Mouse (Mus musculus) cerebellum, adult 2 months (tissue): Measurements from ENCODE around the gene Cilp2.

Experiments
- CTCF ChIP-seq: fragments of 200-500 bp; IDR thresholded peaks from 2 replicates; pipeline ENCODE4 v1.5.1; 2011; ENCODE audit warnings: low read depth, mild to moderate bottlenecking, control low read depth, low read length, moderate library complexity, borderline replicate concordance; ENCODE audit not compliant: insufficient read depth
- POLR2A ChIP-seq: fragments of 200-500 bp; IDR thresholded peaks from 2 replicates; pipeline ENCODE4 v1.6.1; 2011; ENCODE audit warnings: low read length, control low read depth, borderline replicate concordance; ENCODE audit not compliant: insufficient read depth

DNA sequence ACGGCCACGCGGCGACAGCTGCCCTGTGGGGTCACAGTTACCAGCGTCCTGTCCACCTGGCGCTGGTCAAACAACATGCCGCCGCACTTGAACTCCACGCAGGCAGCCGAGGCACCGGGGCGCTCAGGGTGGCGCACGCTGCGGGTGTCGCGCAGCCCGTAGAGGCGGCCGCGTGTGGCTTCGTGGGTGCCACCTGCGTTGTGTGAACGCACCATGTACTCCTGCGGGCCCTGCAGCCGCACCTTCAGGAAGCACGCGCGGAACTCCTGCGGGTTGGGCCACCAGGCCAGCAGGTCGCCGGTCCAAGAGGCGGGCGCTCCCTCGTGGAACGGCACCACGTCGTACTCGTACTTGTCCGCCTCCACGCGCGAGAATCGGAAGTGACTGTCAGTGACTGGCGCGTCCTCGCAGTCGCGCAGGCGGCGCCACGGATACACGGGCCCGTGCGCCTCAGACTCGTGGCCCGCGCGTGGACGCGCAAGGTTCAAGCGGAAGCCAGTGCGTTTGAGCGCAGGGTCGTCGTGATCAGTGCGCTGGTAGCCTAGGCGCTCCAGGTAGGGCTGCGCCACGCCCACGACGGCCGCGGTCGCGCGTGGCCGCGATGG, 6.1 kb downstream of the Cilp2 start:
- TF ChIP-seq CTCF (no peak), POLR2A (no peak)
